Mouse (Mus musculus) layer of hippocampus, postnatal 36 days (tissue): ENCODE measurements around the gene Gm39566. TPM values are rescaled to one million over a fixed set of nuclear protein-coding genes. Genes with fewer than 3 reads are reported as not detected.

Experiments
- total RNA-seq, 2 experiments: library from RNA; stranded (reverse); gene quantifications; 2 replicates each; pipeline ENCODE4 v1.2.3; 2021

Gm39566 gene
- total RNA-seq, 2 experiments from 2014 or later = not detected

Other genes with a start within 250 kb of the Gm39566 start
- 10 to 100 TPM; 11.8 to 14.3 TPM for gene Wrap53, start 235.0 kb downstream of the Gm39566 start, total RNA-seq
- gene Trp53, start 234.9 kb downstream of the Gm39566 start, total RNA-seq = 10 to 100 TPM; 25.4 to 27.4 TPM
- 100 to 1,000 TPM; 400 to 418 TPM for gene Atp1b2, start 209.4 kb downstream of the Gm39566 start, total RNA-seq
- not detected for gene Shbg, start 197.4 kb downstream of the Gm39566 start, total RNA-seq
- gene Sat2, start 193.3 kb downstream of the Gm39566 start, total RNA-seq = 10 to 100 TPM; 11.7 to 13.7 TPM
- 100 to 1,000 TPM; 147 to 153 TPM for gene Fxr2, start 182.3 kb downstream of the Gm39566 start, total RNA-seq
- not detected for gene Sox15, start 160.0 kb downstream of the Gm39566 start, total RNA-seq
- gene Mpdu1, start 152.7 kb downstream of the Gm39566 start, total RNA-seq = 10 to 100 TPM; 55.0 to 58.8 TPM
- 10 to 100 TPM; 11.9 to 13.5 TPM for gene Cd68, start 149.1 kb downstream of the Gm39566 start, total RNA-seq
- gene Eif4a1, start 142.9 kb downstream of the Gm39566 start, total RNA-seq = 100 to 1,000 TPM; 352 to 354 TPM
- 100 to 1,000 TPM; 101 to 122 TPM for gene Senp3, start 133.2 kb downstream of the Gm39566 start, total RNA-seq
- 1 to 10 TPM; 2.1 to 3.1 TPM for gene Tnfsf13, start 129.5 kb downstream of the Gm39566 start, total RNA-seq
- gene Tnfsf12, start 119.4 kb downstream of the Gm39566 start, total RNA-seq = 1 to 10 TPM; 8.2 to 8.8 TPM
- 1 to 10 TPM in 1 of 2 experiments, under 1 TPM in 1; 0.90 to 1.2 TPM for gene Tnfsfm13, start 119.2 kb downstream of the Gm39566 start, total RNA-seq
- gene Polr2a, start 56.7 kb downstream of the Gm39566 start, total RNA-seq = 10 to 100 TPM; 61.2 to 61.3 TPM
- gene Slc35g3, start 53.3 kb downstream of the Gm39566 start, total RNA-seq = not detected
- gene Zbtb4, start 49.4 kb downstream of the Gm39566 start, total RNA-seq = 100 to 1,000 TPM; 116 to 126 TPM
- gene Chrnb1, start 19.4 kb downstream of the Gm39566 start, total RNA-seq = 1 to 10 TPM in 1 of 2 experiments, under 1 TPM in 1; 0.72 to 1.3 TPM
- gene Fgf11, start 13.4 kb downstream of the Gm39566 start, total RNA-seq = 10 to 100 TPM; 29.2 to 31.6 TPM
- gene Tmem102, start 9.7 kb downstream of the Gm39566 start, total RNA-seq = under 1 TPM in 1 of 2 experiments, not detected in 1; 0.17 TPM
- not detected for gene Spem2, start 3.2 kb upstream of the Gm39566 start, total RNA-seq
- under 1 TPM; 0.57 to 0.63 TPM for gene Spem1, start 6.9 kb upstream of the Gm39566 start, total RNA-seq
- gene Nlgn2, start 22.5 kb upstream of the Gm39566 start, total RNA-seq = 100 to 1,000 TPM; 192 to 206 TPM
- gene Tmem256, start 23.2 kb upstream of the Gm39566 start, total RNA-seq = 100 to 1,000 TPM; 109 to 128 TPM
- gene Plscr3, start 31.1 kb upstream of the Gm39566 start, total RNA-seq = 10 to 100 TPM; 16.3 to 16.6 TPM
- gene Tnk1, start 43.4 kb upstream of the Gm39566 start, total RNA-seq = under 1 TPM in 1 of 2 experiments, not detected in 1; 0.18 TPM
- gene Tmem95, start 62.7 kb upstream of the Gm39566 start, total RNA-seq = not detected
- 1 to 10 TPM; 1.1 TPM for gene Kctd11, start 66.1 kb upstream of the Gm39566 start, total RNA-seq
- gene Acap1, start 80.2 kb upstream of the Gm39566 start, total RNA-seq = not detected
- gene 2810408A11Rik, start 85.7 kb upstream of the Gm39566 start, total RNA-seq = under 1 TPM; 0.46 to 0.95 TPM
- 100 to 1,000 TPM; 117 to 118 TPM for gene Neurl4, start 85.8 kb upstream of the Gm39566 start, total RNA-seq
- 10 to 100 TPM; 31.9 to 38.2 TPM for gene Gps2, start 98.6 kb upstream of the Gm39566 start, total RNA-seq
- gene Eif5a, start 106.7 kb upstream of the Gm39566 start, total RNA-seq = 100 to 1,000 TPM; 416 to 445 TPM
- 10 to 100 TPM; 10.9 to 11.1 TPM for gene Ybx2, start 120.5 kb upstream of the Gm39566 start, total RNA-seq
- gene Slc2a4, start 132.9 kb upstream of the Gm39566 start, total RNA-seq = 1 to 10 TPM; 1.8 TPM
- gene Cldn7, start 149.5 kb upstream of the Gm39566 start, total RNA-seq = not detected
- 100 to 1,000 TPM; 113 to 116 TPM for gene Ctdnep1, start 165.9 kb upstream of the Gm39566 start, total RNA-seq
- 10 to 100 TPM; 77.5 to 78.4 TPM for gene Elp5, start 167.2 kb upstream of the Gm39566 start, total RNA-seq
- 100 to 1,000 TPM; 232 to 236 TPM for gene Gabarap, start 175.8 kb upstream of the Gm39566 start, total RNA-seq
- gene Phf23, start 180.5 kb upstream of the Gm39566 start, total RNA-seq = 10 to 100 TPM; 45.4 to 47.4 TPM
- gene Dvl2, start 185.3 kb upstream of the Gm39566 start, total RNA-seq = 10 to 100 TPM; 36.8 to 41.7 TPM
- 10 to 100 TPM; 54.9 to 58.6 TPM for gene Acadvl, start 200.1 kb upstream of the Gm39566 start, total RNA-seq
- 100 to 1,000 TPM; 888 to 914 TPM for gene Dlg4, start 201.6 kb upstream of the Gm39566 start, total RNA-seq
- gene Asgr1, start 238.8 kb upstream of the Gm39566 start, total RNA-seq = 1 to 10 TPM in 1 of 2 experiments, not detected in 1; 1.2 TPM